Mouse (Mus musculus) liver, postnatal 0 days (tissue): ENCODE results near the gene Supt4a. TPM values are rescaled to one million over a fixed set of nuclear protein-coding genes. Genes with fewer than 3 reads are reported as not detected.

ENCODE experiments used
- ATAC-seq: fragments of 200-750 bp; cut with Nextera tagmentation; 2 replicates; pipeline ENCODE4 v1.8.0; 2017; ENCODE audit warnings: mild to moderate bottlenecking, moderate library complexity
- DNase-seq: peaks from one replicate; pipeline ENCODE4 v3.0.0-alpha.2; 2016
- H3K27ac ChIP-seq: fragments of 300-500 bp; sonication (generic); 2 replicates; pipeline ENCODE4 v1.5.1; 2014; ENCODE audit warnings: antibody characterized with exemption, moderate library complexity, mild to moderate bottlenecking, low read depth
- H3K27me3 ChIP-seq: fragments of 300-500 bp; sonication (generic); 2 replicates; pipeline ENCODE4 v1.6.1; 2014; ENCODE audit warnings: low read length, control low read depth, mixed read lengths; ENCODE audit not compliant: insufficient read depth
- H3K36me3 ChIP-seq: fragments of 300-500 bp; sonication (generic); replicated peaks from 2 replicates; pipeline ENCODE4 v1.6.1; 2014; ENCODE audit warnings: mild to moderate bottlenecking, control low read depth, low read length, moderate library complexity, mixed read lengths; ENCODE audit not compliant: insufficient read depth
- H3K4me1 ChIP-seq: fragments of 300-500 bp; sonication (generic); 2 replicates; pipeline ENCODE4 v1.6.1; 2014; ENCODE audit warnings: antibody characterized with exemption, mild to moderate bottlenecking, control low read depth; ENCODE audit not compliant: insufficient read depth
- H3K4me2 ChIP-seq: fragments of 300-500 bp; sonication (generic); 2 replicates; pipeline ENCODE4 v1.6.1; 2014; ENCODE audit warnings: low read depth, mild to moderate bottlenecking, low read length, moderate library complexity, mixed read lengths
- H3K4me3 ChIP-seq: fragments of 300-500 bp; sonication (generic); 2 replicates; pipeline ENCODE4 v1.5.1; 2014; ENCODE audit warnings: low read depth, low read length
- H3K9ac ChIP-seq: fragments of 300-500 bp; sonication (generic); replicated peaks from 2 replicates; pipeline ENCODE4 v1.6.1; 2014; ENCODE audit warnings: mild to moderate bottlenecking, moderate library complexity
- H3K9me3 ChIP-seq: fragments of 300-500 bp; sonication (generic); 2 replicates; pipeline ENCODE4 v1.6.1; 2016; ENCODE audit warnings: mild to moderate bottlenecking, control low read depth, low read length, mixed read lengths
- CTCF ChIP-seq: sonication (generic); IDR thresholded peaks from 2 replicates; pipeline ENCODE4 v1.5.1; 2016; ENCODE audit warnings: antibody characterized with exemption, low read depth
- EP300 ChIP-seq: IDR thresholded peaks from 2 replicates; pipeline ENCODE4 v1.6.1; 2016; ENCODE audit warnings: antibody characterized with exemption, low read depth, mild to moderate bottlenecking
- WGBS: fragments of 180-500 bp; shearing (Covaris S2); extraction: QIAGEN DNeasy Blood & Tissue Kit; methylation state at CpG from one replicate; pipeline ENCODE4 v1.1.7; 2014; ENCODE audit not compliant: insufficient replicate concordance; 5-methylcytosine and 5-hydroxymethylcytosine counted together
- polyA plus RNA-seq: library from polyadenylated mRNA; unstranded; fragments of >200 nt; fragmentation: Nextera tagmentation; extraction: Ambion mirVana; gene quantifications from 2 replicates; pipeline ENCODE4 v1.2.1, GENCODE M21; 2015

Supt4a gene
- polyA plus RNA-seq, 1 experiment from 2014 or later: 120 TPM

- no peak within 1 kb of the TSS for H3K27ac ChIP-seq
- H3K9ac ChIP-seq: no peak within 1 kb of the TSS; the same call in none of the 2 replicates
- no peak within 1 kb of the TSS for H3K4me2 ChIP-seq
- WGBS: 10% methylated on average over 23 of the region's 23 CpGs
- H3K9me3 ChIP-seq: no peaks in the 10 kb centered on the region
- DNase-seq (peak; percentile 53), ATAC-seq (no peak)
- H3K27me3 ChIP-seq: peaks cover 45% of the 10 kb centered on the region
- no peak within 1 kb of the TSS for H3K4me3 ChIP-seq
- TF ChIP-seq EP300: no peak
- no peak for TF ChIP-seq CTCF
- peaks cover 8% of the 10 kb centered on the region; the same call in 1 of the 2 replicates for H3K4me1 ChIP-seq
- peaks cover 13% of the 10 kb centered on the region for H3K36me3 ChIP-seq
Measured at GRCm38 (mm10) chr11:87760301-87761081, 23.1 kb downstream of the Supt4a start, which contains the start of gene Tspoap1. TSS of gene Tspoap1 (plus strand) at chr11:87760541.

GRCm38 (mm10) chr11:87761181-87761721, 23.9 kb downstream of the Supt4a start:
- WGBS: 60% methylated on average over 11 of the region's 11 CpGs
- Histone ChIP-seq H3K27me3 (peaks cover 51% of the 10 kb centered on the region), H3K36me3 (peaks cover 13% of the 10 kb centered on the region), H3K4me2 (no peak overlapping the region), H3K4me3 (no peak overlapping the region), H3K27ac (no peak overlapping the region), H3K9me3 (no peaks in the 10 kb centered on the region), H3K9ac (no peak overlapping the region), H3K4me1 (peaks cover 8% of the 10 kb centered on the region; the same call in 1 of the 2 replicates)
- ATAC-seq: no peak
- peak; percentile 41 for DNase-seq
- TF ChIP-seq EP300 (no peak), CTCF (no peak)

GRCm38 (mm10) chr11:87761806-87762701, 24.7 kb downstream of the Supt4a start:
- H3K36me3 ChIP-seq: peaks cover 8% of the 10 kb centered on the region; the same call in 1 of the 2 replicates
- no peaks in the 10 kb centered on the region for H3K9me3 ChIP-seq
- peaks cover 8% of the 10 kb centered on the region; the same call in 1 of the 2 replicates for H3K4me1 ChIP-seq
- peaks cover 53% of the 10 kb centered on the region for H3K27me3 ChIP-seq
- H3K4me3 ChIP-seq: no peak overlapping the region
- DNase-seq (no peak), ATAC-seq (no peak)
- no peak overlapping the region for H3K27ac ChIP-seq
- no peak overlapping the region for H3K4me2 ChIP-seq
- no peak overlapping the region for H3K9ac ChIP-seq
- no peak for TF ChIP-seq CTCF
- no peak for TF ChIP-seq EP300
- WGBS: 64% methylated on average over 14 of the region's 14 CpGs

- Histone ChIP-seq H3K4me3 (no peak overlapping the region), H3K4me1 (peaks cover 8% of the 10 kb centered on the region; the same call in 1 of the 2 replicates), H3K9me3 (no peaks in the 10 kb centered on the region), H3K27ac (no peak overlapping the region), H3K36me3 (peaks cover 3% of the 10 kb centered on the region; the same call in 1 of the 2 replicates), H3K9ac (no peak overlapping the region), H3K27me3 (peaks cover 53% of the 10 kb centered on the region), H3K4me2 (0 out of 2 replicates have a peak overlapping the region, but pooled peaks have one; percentile 82)
- no peak for ATAC-seq
- no peak for DNase-seq
- no peak for TF ChIP-seq EP300
- no peak for TF ChIP-seq CTCF
- 54% methylated on average over 12 of the region's 12 CpGs for WGBS
Measured at GRCm38 (mm10) chr11:87762702-87763385, 25.5 kb downstream of the Supt4a start.

- ATAC-seq (no peak), DNase-seq (peak; percentile 34)
- Histone ChIP-seq H3K9ac (no peak overlapping the region), H3K4me2 (peak overlapping the region; percentile 82), H3K27ac (no peak overlapping the region), H3K4me1 (peaks cover 8% of the 10 kb centered on the region; the same call in 1 of the 2 replicates), H3K36me3 (no peaks in the 10 kb centered on the region), H3K4me3 (peak overlapping the region; percentile 49), H3K9me3 (no peaks in the 10 kb centered on the region), H3K27me3 (peaks cover 53% of the 10 kb centered on the region)
- TF ChIP-seq CTCF (no peak), EP300 (no peak)
- 19% methylated on average over 17 of the region's 17 CpGs for WGBS
Measured at GRCm38 (mm10) chr11:87763511-87763987, 26.2 kb downstream of the Supt4a start.
